Mouse (Mus musculus) cerebellum, adult 9-11 months (tissue): Measurements from ENCODE around the gene Acad11.

Experiments used
- DNase-seq: peaks from one replicate; pipeline ENCODE4 v3.0.0; 2022

The Acad11 gene

GRCm38 (mm10) chr9:104085730-104086429, 22.7 kb downstream of the Acad11 start:
- DNase-seq, result no peak

GRCm38 (mm10) chr9:104088555-104088954, 25.4 kb downstream of the Acad11 start:
- DNase-seq, result no peak

DNA sequence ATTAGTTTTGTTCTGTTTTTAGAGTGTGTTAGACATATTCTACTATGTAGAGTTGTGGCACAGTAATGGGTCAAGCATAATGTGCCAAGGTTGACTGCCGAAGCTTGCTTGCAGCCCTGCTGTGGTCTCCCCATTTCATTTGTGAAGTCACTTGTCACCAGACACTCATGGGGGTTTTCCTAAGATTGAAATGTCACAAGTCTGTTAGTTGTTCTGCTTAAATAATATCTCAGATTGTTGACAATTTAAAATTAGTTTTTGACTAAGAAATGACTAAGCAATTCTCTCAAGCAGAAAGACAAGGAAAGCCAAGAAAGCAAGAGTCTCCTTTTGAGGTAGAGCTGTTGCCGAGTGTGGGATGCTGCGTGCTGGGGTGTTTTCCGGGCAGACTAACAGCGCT, 29.8 kb downstream of the Acad11 start:
- DNase-seq, result no peak

- DNase-seq, result no peak
Measured at GRCm38 (mm10) chr9:104098256-104098655, 35.1 kb downstream of the Acad11 start.

DNA sequence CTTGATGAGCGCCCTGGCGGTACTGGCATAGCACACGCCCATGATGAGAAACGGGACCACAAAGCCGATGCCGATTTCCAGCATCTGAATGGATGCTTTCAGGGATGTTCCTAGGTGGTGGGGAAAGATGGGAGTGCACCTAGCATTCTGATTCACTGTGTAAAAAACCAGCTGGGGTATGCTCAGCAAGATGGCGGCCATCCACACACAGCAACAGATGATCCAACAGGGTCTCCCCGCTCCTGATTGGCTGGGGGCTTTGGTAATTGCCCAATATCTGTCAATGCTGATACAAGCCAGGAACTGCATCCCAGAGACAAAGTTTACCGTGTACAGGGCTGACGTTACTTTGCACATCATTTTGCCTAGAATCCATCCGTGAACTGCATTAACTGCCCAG, 35.9 kb downstream of the Acad11 start:
- no peak for DNase-seq

- DNase-seq, result no peak
Measured at GRCm38 (mm10) chr9:104100822-104101221, 37.6 kb downstream of the Acad11 start.

DNA sequence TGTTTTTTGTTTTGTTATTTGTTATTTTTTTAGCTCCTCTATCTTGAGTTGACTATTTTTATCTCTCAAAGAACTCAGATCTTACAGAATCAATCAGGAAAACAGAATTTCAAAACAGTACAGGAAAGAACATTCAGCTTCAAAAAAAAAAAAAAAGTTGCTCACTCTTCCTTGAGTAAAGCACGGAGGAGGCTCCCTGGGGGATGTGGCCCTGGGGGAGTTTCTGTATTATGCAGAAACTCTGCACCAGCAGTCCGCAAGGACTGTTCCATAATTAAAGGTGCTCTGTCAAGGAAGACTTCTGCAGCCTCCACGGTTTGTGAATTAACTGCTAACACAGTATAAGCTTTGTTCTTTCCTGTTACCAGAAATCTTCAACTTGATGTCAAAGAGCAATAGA, 38.3 kb downstream of the Acad11 start:
- no peak for DNase-seq

GRCm38 (mm10) chr9:104102301-104102700, 39.1 kb downstream of the Acad11 start:
- no peak for DNase-seq

DNA sequence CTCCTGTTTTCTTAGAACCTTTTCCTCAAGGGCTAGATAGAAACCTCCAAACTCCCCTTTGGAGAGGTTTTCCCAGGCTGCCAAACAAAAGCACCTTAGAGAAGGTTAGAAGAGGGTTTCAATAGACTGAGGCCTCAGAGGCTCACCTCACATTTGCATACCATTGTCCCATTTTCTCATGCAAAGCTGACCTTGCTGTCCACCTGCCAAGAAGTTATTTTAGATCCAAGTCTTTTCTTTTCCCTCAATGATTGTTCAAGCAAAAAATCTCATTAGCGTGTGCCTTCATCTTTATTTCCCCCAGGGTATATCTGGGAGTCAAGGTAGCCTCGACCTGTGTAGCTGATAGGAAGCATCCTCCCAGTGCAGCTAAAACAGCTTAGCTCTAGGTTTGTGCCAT, 39.7 kb downstream of the Acad11 start:
- DNase-seq, result peak; percentile 14

GRCm38 (mm10) chr9:104104986-104105385, 41.8 kb downstream of the Acad11 start:
- no peak for DNase-seq

DNA sequence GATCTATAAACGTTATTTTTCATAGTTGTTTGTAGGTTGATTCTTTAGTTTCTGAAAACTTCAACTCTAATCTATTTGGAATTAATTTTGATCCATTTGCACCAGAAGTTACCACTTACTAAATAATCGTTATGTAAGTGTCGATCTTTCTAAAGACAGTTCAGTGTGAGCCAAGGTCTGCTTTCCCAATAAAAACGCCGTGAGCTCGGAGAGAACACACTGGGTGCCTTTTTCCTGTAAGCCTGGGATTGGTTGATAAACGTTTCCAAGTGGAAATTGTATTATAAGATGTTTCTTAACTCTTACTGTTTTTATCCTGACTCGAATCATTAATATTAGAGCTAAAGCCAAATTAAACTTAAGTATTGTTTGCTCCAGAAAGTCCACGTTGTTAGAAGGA, 43.8 kb downstream of the Acad11 start:
- no peak for DNase-seq

- no peak for DNase-seq
Measured at GRCm38 (mm10) chr9:104107482-104107881, 44.3 kb downstream of the Acad11 start.

- DNase-seq, result no peak
Measured at GRCm38 (mm10) chr9:104108571-104109143, 45.5 kb downstream of the Acad11 start.

GRCm38 (mm10) chr9:104109151-104109550, 46.0 kb downstream of the Acad11 start:
- no peak for DNase-seq

DNA sequence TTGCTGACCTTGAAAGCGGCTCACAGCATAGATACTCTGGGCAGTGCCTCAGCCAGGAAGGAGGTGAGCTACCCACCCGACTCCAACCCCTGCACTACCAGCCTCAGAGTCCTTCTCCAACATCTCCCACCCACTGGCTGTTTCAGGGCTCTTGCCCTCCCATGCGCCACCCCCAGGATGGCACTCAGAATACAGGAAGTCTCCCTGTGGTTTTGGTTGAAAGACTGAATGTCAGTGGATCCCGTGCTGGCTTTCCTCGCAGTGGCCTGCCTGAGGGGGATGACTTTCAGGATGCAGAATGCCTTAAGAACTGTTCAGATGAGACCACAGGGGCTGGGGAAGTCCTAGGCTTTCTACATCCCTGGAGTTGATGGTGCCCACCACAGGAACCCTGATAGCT, 59.9 kb downstream of the Acad11 start:
- no peak for DNase-seq

GRCm38 (mm10) chr9:104123622-104124021, 60.4 kb downstream of the Acad11 start:
- DNase-seq, result no peak

DNA sequence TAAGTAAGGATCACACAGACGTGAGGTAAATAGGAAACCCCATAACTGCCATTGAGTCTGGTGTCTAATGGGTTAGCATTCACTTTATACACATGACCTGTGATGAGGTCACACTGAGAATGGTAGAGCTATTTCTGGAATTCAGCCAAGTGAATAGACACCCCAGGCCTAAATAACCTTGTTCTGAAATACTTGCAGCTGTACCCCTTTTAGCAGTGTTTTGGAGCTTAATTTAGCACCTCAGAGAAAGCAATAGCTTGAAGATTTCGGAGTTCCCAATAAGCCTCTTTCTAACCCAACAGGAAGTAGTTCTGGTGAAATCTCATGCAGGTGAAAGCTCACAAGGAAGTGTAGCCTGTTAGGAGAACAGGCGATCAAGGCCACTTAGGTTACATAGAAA, 63.7 kb downstream of the Acad11 start, which contains the start of gene Ackr4:
Gene Ackr4, minus strand, starts transcription at position 101 of the 400 bp plus-strand sequence.
- DNase-seq, result no peak

DNA sequence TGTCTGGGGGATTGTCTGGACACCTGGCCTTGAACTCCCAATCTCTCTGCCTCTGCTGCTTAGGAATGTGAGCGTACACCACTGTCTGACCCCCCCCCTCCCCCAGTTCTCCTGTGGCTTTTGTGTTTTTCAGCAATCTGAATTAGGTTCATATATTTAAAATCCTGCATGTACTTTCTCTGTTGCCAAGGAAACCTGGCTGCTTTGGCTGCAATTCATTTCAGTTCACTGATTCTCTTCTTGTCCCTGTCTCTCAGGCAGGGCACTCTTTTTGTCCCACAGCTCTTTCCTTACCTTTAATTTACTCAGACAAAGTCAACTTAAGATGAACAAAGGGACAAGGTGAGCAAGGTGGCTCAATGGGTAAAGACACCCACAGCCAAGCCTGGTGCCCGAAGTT, 64.9 kb downstream of the Acad11 start:
- no peak for DNase-seq

GRCm38 (mm10) chr9:104130141-104130755, 67.1 kb downstream of the Acad11 start:
- DNase-seq, result no peak

- no peak for DNase-seq
Measured at GRCm38 (mm10) chr9:104140351-104140750, 77.2 kb downstream of the Acad11 start.

- DNase-seq, result no peak
Measured at GRCm38 (mm10) chr9:104142805-104143204, 79.6 kb downstream of the Acad11 start.

- DNase-seq, result no peak
Measured at GRCm38 (mm10) chr9:104144314-104144996, 81.3 kb downstream of the Acad11 start.

DNA sequence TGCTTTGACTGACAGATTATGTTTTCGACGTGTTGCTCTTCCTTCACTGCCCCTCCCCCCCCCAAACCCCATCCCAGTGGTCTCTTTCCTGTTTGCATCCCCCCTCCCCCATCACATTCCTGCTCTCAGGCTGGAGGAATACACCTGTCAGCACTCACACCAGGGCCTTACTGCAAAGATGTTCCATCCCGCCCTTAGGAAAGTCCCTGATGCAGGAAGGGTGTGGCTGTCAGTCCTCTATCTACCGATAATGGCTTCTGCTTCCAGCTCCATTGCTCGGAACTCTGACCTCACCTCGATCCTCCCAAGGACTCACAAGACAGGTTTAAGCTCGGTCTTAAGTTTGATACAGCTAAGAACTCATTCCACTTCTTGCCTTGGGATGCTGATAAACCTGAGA, 83.5 kb downstream of the Acad11 start:
- no peak for DNase-seq

DNA sequence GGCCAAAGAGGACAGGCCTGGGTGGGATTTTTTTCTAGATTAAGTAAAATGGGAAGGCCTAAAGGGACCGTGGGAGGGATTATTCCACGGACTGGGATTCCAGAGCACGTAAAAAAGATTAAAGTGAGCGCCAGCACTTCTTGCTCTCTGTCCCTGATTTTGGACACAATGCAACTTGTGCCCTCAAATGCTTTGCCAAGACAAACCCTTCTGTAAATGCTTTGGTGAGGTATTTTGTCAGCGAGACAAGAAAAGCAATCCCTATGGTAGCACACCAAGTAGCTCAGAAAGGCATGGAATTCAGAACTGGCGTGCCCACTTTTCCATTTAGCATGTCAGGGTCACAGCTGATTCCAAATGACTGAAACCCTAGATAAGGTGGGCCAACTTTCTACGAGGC, 85.8 kb downstream of the Acad11 start:
- no peak for DNase-seq
